Mouse (Mus musculus): ENCODE results near the gene Sos2.

DNA sequence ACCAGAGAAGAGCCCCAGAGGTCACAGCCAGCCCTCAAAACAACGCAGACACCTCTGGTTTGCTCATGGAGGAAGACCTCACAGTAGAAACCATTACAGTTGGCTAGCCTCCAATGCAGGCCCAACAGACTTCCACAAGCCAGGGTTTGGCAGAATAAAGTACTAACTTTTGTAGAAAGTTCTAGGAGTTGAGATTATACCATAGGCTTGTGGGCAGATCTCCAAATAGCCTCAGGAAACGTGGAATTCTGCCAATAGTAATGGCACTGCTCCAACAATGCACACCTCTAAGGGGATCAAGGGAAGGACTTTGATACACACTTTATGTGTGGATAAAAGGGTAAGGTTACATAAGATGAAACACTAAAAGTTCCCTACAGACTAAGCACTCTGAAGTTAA lies 6.7 kb upstream of the Sos2 start:
- no peak for TF ChIP-seq CTCF (IDR thresholded peaks at IDR 0.05; ENCODE audit: insufficient read depth, low read length)
- TF ChIP-seq POLR2A (IDR thresholded peaks at IDR 0.05; ENCODE audit: borderline replicate concordance, extremely low read depth, low read depth, low read length), result no peak
